Mouse (Mus musculus) adrenal gland, postnatal 36 days (tissue): ENCODE data around the gene Trim38. TPM values are rescaled to one million over a fixed set of nuclear protein-coding genes. Genes with fewer than 3 reads are reported as not detected.
A peak's percentile ranks its signal among the peaks of the same experiment; 100 is the strongest.
"Not testable (repeated sequence)": the region's sequence is repeated elsewhere in the genome, so short reads cannot be mapped to it uniquely, and the experiment has no call there.

Experiments used
- DNase-seq, 2 experiments: peaks; one replicate each; pipeline ENCODE4 v3.0.0; 2021; ENCODE audit warnings: mixed read lengths in 1 of 2
- long read RNA-seq, 2 experiments: library from polyadenylated mRNA; stranded (forward); transcript quantifications; one replicate each; pipeline ENCODE4 v2.0.0; 2021; ENCODE audit warnings: borderline sequencing depth in 2 of 2
- total RNA-seq, 2 experiments: library from RNA; stranded (reverse); gene quantifications; 2 replicates each; pipeline ENCODE4 v1.2.3; 2021

Gene Trim38
- total RNA-seq, result under 1 TPM; 0.16 to 0.23 TPM
- long read RNA-seq, experiment 1, result 0 reads
- long read RNA-seq, experiment 2, result 0 reads

DNA sequence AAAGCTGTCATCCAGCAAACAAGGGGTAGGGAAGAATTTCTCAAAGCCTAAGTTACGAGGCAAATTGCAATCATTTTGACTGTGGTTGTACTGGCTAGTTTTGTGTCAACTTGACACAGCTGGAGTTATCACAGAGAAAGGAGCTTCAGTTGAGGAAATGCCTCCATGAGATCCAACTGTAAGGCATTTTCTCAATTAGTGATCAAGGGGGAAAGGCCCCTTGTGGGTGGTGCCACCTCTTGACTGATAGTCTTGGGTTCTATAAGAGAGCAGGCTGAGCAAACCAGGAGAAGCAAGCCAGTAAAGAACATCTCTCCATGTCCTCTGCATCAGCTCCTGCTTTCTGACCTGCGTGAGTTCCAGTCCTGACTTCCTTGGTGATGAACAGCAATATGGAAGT lies at the start of gene Trim38:
Gene Trim38, plus strand, starts transcription at position 301 of the 400 bp plus-strand sequence.
- DNase-seq, result not testable (repeated sequence)

DNA sequence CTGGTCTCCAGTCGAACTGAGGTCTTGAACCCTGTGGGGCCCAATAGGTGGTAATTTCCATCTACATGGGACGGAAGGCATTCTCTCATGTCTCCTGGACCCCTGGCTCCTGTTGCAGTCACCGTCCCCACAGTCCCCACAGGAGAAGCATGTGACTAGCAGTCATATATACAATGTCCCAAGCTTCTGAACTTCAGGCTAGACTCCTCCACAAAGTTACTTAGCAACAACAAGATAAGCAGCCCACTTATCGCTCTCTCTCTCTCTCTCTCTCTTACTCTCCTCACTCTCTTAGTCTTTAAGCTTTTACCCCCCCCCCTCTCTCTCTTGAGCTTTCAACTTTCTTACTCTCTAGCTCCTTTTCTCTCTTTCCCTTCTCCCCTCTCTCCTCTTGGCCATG lies 45.5 kb upstream of the Trim38 start:
- no peak for DNase-seq

GRCm38 (mm10) chr13:23725213-23725612 lies 44.5 kb upstream of the Trim38 start:
- no peak for DNase-seq

GRCm38 (mm10) chr13:23728472-23729191 lies 41.1 kb upstream of the Trim38 start:
- no peak for DNase-seq

GRCm38 (mm10) chr13:23729192-23729525 lies 40.6 kb upstream of the Trim38 start:
- no peak for DNase-seq

DNA sequence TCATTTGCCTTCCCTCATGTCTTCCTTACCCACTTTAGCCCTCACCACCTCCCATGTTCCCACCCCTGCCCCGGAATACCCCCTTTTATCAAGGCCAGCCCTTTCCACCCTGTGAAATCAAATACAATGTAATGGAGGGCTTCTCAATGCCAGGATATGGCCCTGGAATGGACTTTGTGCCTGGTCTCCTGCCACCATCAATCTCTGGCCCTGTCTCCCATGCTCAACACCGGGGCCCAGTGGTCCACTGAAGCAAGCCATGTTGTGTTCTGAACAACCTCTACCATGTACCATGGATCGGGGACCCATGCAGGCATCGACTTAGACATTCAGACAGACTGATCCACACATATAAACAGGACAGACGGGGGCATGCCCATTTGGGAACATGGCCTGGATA lies 40.0 kb upstream of the Trim38 start:
- DNase-seq, result no peak

GRCm38 (mm10) chr13:23730479-23730878 lies 39.2 kb upstream of the Trim38 start:
- DNase-seq, result peak; percentile 48 to 57

DNA sequence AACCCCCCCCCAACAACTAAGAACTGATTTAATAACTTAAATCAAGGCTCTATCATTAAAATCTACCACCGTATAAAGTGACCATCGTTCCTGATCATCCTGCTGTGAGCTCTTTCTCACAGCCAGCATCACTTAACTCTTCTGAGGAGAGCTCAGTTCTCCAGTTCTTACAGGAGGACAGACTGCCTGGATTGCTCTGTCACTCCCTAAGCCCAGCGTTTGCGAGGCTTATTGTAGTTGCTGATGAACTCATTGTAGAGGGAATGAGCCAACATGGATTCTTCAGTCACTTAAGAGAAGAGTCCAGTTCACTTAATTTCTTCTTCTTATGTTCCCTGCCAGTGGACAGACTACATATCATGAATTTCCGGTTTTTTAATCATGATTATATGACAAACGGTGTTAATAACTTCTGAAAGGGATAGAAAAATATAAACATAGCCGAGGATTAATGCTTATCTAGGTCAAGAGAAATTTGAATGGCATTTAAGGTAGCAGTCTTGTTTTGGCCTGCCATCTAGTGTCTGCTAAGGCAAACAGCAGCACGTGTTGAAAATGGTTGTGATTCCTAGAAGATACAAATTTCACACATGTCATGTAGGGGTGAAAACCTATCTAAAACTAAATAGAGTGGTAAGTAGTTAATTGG lies 37.4 kb upstream of the Trim38 start:
- no peak for DNase-seq

GRCm38 (mm10) chr13:23737091-23737490 lies 32.6 kb upstream of the Trim38 start:
- DNase-seq, result no peak

DNA sequence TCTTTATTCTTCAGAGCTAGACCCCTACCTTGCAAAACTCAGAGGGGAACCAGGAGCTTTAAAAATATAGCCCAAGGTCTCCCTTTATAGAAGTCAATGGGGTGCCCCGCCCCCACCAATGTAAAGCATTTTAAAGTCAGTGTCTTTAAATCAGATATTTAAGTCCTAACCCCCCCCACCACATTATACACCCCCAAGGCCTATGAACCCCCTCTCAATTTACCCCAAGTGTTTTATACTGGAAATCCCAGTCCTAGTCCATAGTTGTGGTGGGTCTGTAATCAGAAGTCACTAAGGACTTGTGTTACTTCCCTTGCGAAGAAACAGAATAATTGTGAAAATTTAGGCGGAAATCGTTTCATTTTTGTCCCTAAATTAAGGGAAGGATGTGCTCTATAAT lies 31.7 kb upstream of the Trim38 start:
- DNase-seq, result no peak

GRCm38 (mm10) chr13:23738677-23739068 lies 31.0 kb upstream of the Trim38 start, which contains the start of gene Hist1h1c:
Gene Hist1h1c, plus strand, starts transcription at chr13:23738808.
- DNase-seq, result peak; percentile 90 to 93

DNA sequence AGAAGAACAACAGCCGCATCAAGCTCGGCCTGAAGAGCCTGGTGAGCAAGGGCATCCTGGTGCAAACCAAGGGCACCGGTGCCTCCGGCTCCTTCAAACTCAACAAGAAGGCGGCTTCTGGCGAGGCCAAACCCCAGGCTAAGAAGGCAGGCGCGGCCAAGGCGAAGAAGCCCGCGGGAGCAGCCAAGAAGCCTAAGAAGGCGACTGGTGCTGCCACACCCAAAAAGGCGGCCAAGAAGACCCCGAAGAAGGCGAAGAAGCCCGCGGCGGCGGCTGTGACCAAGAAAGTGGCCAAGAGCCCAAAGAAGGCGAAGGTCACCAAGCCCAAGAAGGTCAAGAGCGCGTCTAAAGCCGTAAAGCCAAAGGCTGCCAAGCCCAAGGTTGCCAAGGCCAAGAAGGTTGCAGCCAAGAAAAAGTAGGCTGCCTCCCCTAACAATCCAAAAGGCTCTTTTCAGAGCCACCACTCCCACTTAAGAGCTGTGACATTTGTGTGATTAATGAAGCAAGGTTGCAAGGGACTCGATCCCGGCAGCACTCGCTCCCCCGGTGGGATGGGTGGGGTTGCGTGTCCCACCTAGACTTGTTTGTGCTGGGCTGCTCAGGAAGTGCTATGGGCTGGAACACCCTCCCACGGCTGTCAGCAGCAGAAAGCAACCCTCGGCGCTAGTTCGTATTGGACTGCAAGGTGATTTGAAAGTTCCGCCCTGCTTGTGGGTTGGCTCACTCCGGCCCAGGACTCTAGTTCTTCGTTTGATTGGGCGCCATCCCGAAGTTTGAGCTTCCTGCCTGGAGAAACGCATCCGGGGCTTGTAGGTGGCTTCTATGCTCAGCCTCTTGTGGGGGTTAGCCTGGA lies 30.4 kb upstream of the Trim38 start:
- peak; percentile 92 to 94 for DNase-seq

GRCm38 (mm10) chr13:23739922-23740252 lies 29.8 kb upstream of the Trim38 start:
- no peak for DNase-seq

DNA sequence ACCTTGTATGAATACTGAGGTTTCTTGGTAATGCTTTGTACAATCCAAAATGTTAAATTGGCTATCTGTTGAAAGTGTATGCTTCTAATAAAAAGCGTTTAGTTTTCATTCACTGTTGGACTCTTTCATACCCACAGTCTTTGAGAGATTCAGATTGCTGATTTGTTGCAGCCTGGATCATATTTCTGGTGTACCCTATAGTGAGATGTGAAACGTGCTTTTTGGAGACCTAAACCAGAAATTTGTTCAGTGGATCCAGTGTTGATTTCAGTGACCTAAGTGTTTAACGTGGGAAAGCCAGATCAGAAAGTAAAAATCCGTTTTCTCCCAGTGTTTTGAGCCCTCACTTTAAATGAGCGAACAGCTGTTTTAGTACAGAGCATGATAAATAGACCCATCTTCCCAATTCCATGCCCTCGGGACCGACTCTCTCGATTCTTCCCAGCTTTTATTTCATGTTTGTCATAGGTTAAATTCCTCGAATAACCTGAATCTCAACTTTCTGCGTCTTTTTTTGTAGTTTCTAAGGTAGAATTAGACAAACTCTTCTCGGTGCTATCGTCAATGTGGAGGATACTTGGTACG lies 29.4 kb upstream of the Trim38 start:
- DNase-seq, result no peak

GRCm38 (mm10) chr13:23740910-23741309 lies 28.8 kb upstream of the Trim38 start:
- no peak for DNase-seq

GRCm38 (mm10) chr13:23742007-23742406 lies 27.7 kb upstream of the Trim38 start:
- DNase-seq, result no peak

- no peak for DNase-seq
Measured at GRCm38 (mm10) chr13:23743215-23743614, 26.5 kb upstream of the Trim38 start.

DNA sequence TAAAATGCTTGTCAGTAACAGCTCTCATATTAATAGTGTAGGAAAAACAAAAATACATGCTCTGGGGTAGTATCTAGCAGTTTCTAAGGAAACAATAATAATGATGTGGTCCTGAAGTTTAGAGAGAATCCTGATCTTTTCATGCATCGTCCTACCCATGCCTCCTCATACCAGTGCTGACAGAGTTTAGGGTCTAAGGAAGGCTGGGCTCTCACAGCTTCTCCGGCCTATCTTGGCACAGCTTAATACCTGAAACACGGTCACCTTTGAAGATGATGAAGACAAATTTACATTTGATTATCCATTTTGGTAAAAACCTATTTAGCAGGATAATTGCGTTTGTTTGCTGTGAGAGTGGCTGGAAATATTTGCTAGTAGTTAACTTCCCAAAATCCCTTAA lies 25.8 kb upstream of the Trim38 start:
- DNase-seq, result no peak

DNA sequence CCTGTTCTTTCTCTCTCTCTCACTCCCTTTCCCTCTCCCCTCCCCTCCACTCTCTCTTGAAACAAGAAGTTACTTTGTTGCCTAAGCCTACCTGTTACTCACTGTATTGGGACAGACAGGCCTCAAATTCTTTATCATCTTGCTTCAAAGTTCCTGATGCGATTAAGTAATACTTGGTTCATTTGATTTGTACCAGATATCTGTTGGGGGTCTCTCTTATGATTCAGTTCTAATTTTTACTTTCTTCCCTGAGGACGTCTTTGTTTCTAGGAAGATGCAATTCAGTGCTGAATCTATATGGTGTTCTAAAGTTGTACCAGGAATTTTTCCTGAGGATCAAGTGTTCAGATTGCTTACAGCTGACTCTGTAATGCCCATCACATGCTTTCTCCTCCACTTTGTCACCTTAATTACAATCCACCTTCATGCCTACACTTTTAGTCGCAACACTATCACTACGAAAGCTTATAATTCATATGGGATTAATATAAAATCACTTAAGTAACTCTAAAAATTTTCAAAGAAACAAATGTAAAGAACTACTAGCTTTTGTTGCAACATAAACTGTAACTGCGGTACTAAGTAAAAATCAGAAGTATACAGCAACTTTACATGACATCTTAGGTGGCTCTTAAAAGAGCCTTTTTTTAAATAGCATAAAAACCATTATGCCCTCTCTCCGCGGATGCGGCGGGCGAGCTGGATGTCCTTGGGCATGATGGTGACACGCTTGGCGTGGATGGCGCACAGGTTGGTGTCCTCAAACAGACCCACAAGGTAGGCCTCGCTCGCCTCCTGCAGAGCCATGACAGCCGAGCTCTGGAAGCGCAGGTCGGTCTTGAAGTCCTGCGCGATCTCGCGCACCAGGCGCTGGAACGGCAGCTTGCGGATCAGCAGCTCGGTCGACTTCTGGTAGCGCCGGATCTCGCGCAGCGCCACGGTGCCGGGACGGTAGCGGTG lies 25.0 kb upstream of the Trim38 start:
- no peak for DNase-seq

- peak; percentile 77 to 86 for DNase-seq
Measured at GRCm38 (mm10) chr13:23745381-23746161, 24.1 kb upstream of the Trim38 start, which contains the start of gene Hist1h3c. Gene Hist1h3c, minus strand, starts transcription at chr13:23745602.
